Mouse (Mus musculus): Measurements from ENCODE around the gene Tmem259.

The Tmem259 gene

DNA sequence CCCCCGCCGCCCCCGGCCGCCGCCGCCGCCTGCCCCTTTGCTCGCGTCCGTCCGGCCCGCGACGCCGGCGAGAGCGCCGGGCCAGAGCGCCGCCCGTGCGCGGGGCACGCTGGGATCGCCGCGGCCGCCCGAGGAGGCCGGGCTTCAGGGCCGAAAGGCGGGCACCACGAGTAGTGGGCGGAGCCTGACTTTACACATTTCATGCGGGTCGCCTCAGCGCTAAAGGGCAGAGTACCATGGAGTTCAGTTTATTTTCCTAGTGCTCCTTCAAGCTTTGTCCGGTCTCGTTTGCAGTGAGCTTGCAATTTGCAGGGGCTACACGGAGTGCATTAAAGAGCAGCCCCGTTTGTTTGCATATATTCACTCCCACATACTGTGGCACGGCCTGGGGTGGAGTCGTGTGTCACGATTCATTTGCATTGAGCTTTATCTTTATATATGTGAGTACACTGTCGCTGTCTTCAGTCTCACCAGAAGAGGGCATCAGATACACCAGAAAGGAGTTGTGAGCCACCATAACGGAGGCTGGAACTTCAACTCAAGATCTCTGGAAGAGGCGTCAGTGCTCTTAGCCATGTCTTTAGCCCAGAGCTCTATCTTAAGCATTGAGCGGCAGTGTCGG, at the start of gene Tmem259:
TSS of gene Tmem259 (minus strand) at position 136 of the 622 bp plus-strand sequence.
- DNase-seq (ENCODE audit: low spot score) = peak; percentile 92

DNA sequence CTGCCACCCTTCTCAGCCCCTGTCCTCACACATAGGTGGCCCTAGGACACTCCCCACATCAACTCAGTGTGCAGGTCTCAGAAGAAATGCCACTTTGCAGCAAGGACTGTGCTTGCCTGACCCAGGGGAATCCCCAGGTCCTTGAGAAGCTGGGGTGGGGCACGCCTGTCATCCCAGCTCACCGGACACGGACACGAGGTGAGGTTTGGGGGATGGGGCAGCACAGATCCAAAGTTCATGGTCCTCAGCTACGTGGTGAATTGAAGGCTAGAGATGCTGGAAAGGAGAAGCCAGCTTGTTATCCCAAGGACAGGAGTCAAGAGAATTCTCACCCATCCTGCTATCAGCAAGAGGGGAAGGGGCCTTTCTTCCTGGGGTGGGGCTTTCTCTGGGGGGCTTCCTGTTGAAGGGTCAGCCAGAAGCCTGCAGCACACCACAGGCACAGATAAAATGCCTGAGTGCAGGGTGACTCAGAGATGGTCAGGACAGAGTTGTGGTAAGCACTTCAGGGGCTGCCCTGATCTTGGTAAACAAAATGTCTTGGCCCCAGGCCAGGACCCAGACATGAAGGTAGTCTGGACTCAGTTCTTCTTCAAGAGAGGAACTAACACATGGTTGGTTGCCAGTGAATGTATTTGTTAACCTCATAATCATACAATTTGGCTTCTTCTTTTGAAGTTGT, 48.8 kb upstream of the Tmem259 start:
- DNase-seq (ENCODE audit: low spot score) = no peak

DNA sequence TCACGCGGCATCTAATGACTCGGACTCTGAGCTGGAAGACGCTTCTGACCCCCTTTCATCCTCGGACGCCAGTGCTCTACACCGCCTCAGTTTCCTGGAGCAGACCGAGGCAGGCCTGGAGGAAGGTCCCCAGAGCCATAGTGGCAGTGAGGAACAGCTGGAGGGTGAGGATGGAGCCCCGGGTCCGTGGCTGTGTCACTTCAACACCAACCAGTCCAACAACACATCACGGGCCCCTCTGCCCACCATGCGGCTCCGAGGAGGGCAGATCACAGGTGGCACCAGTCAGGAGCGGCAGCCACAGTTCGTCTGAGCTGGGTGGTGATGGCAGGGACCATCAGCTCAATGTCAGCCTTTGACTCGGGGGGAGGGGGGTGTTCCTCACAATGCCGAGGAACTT, 46.6 kb upstream of the Tmem259 start:
- DNase-seq (ENCODE audit: low spot score) = no peak

DNA sequence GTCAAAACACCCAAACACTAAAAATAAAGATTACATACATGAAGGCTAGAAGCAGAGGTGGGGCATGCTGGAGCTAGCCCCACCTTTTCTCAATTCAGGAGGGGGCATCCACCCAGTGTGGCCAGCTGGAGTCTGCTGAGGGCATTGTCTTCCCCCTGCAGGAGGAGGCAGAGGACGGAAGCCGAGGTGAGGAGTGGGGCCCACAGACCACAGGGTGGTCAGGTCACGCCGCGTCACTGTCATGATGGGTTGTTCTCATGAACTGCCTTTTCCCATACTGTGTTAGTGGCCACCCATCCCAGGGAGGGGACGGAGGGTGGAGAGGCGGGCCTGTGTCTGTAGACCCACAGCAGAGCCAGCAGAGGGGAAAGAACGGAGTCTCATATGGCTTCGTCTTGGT, 46.1 kb upstream of the Tmem259 start:
- DNase-seq (ENCODE audit: low spot score) = no peak

- no peak for DNase-seq (ENCODE audit: low spot score)
Observed at GRCm38 (mm10) chr10:80028521-80028846, 44.4 kb upstream of the Tmem259 start.

DNA sequence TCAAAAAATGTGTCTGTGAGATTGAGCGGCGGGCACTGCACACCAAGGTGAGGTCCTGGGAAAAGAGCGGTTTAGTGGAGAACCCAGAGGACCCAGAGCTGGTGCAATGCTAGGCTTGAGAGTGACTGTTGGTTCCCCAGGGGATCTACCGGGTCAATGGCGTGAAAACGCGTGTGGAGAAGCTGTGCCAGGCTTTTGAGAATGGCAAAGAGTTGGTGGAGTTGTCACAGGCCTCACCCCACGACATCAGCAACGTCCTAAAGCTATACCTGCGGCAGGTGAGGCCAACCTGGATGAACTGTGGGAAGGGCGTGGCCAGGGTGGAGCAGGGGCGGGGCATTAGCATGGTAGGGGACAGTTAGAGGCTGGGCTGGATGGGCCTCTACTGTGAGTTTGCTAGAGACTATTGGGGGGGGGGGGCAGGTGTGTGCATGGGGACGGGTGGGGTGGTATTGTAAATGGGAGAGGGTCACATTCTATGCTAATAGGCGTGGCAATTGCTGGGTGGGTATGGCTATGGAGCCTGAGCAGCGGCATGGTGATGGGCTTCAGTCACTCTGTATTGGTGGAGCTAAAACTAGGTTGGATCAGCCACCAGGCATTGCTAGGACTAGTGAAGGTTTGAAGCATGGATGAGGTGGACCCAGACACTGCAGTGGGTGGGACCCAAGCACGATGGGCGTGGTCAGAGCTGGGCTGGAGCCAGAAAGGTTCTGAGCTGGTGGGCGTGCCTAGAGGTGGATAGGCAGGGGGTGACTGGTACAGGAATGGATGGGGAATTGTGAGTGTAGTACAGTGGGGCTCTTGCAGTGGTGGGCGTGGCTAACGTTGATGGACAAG, 43.8 kb upstream of the Tmem259 start:
- no peak for DNase-seq (ENCODE audit: low spot score)

GRCm38 (mm10) chr10:80025889-80026288, 41.8 kb upstream of the Tmem259 start:
- peak; percentile 65 for DNase-seq (ENCODE audit: low spot score)

GRCm38 (mm10) chr10:80025463-80025862, 41.3 kb upstream of the Tmem259 start:
- DNase-seq (ENCODE audit: low spot score) = no peak

DNA sequence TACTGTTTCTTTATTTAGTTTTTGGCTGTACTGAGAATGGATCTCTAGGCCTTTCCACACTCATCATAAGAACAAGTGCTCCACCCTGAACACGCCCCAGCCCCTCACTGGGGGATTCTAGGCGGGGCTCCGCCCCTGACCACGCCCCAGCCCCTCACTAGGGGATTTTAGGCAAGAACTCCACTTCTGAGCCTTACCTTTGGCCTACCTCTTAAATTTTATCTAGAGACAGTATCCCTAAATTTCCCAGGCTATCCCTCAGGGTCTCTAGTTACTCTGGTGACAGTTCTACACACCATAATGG, 40.9 kb upstream of the Tmem259 start:
- DNase-seq (ENCODE audit: low spot score) = no peak

- no peak for DNase-seq (ENCODE audit: low spot score)
Observed at GRCm38 (mm10) chr10:80024229-80025043, 40.3 kb upstream of the Tmem259 start.

- DNase-seq (ENCODE audit: low spot score) = no peak
Observed at GRCm38 (mm10) chr10:80023758-80024157, 39.6 kb upstream of the Tmem259 start.

- no peak for DNase-seq (ENCODE audit: low spot score)
Observed at GRCm38 (mm10) chr10:80022806-80023205, 38.7 kb upstream of the Tmem259 start.

GRCm38 (mm10) chr10:80022164-80022563, 38.0 kb upstream of the Tmem259 start:
- no peak for DNase-seq (ENCODE audit: low spot score)

DNA sequence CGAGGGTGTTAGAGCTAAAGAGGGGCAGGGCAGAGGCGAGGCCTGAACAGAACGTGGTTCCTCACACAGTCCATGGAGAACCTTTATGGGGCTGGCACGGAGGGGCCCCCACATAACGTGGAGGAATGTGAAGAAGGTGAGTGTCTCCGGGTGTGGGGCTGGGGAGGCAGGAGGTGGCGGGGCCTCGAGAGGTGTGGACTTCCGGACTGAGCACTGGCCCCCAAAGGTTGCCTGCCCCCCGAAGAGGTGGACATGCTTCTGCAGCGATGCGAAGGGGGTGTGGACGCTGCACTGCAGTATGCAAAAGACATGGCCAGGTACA, 37.2 kb upstream of the Tmem259 start:
- DNase-seq (ENCODE audit: low spot score) = no peak

DNA sequence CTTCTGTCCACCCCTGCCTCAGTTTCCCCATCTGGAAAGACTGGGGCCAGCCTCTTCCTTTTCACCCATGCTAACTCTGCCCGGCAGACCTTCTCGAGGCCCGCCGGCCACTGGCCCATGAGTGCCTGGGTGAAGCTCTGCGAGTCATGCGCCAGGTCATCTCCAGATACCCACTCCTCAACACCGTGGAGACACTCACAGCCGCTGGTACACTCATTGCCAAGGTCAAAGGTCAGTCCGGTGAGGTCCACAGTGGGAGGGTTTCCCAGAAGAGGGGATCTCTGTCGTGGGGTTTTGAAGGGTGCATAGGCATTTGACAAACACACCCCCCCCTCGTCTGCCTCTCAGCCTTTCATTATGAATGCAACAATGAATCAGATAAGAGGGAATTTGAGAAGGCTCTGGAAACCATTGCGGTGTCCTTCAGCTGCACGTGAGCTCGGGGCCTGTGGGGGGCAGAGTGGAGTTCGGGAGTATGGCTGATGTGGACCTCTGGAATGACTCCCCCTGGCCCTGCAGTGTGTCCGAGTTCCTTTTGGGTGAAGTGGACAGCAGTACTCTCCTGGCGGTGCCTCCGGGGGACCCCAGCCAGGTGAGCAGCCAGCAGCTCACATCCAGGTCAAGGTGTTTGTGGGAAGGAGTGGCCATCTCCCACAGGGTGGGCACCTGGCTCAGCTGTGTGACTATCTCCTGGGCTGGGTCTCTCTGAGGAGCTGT, 36.6 kb upstream of the Tmem259 start:
- DNase-seq (ENCODE audit: low spot score) = no peak

DNA sequence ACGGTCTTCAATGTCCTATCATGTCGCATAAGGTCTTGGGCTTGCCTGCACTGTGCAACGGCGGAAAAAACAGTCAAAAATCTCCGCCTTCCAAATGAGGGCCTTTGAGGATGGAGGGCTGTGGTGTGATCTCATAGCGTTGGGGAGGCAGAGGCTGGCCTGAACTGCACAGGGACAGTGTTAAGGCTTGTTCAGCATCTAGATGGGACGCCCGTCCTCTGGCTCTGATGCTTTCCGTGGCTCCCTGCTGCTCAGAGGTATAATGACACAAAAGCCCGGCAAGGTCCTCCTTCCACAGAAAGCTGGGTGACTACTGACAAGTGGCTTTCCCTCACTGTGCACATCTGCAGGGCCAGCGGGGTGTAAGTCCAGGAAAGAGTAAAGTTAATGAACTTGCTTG, 36.1 kb upstream of the Tmem259 start:
- no peak for DNase-seq (ENCODE audit: low spot score)

GRCm38 (mm10) chr10:80019471-80020131, 35.5 kb upstream of the Tmem259 start:
- DNase-seq (ENCODE audit: low spot score) = peak; percentile 73

DNA sequence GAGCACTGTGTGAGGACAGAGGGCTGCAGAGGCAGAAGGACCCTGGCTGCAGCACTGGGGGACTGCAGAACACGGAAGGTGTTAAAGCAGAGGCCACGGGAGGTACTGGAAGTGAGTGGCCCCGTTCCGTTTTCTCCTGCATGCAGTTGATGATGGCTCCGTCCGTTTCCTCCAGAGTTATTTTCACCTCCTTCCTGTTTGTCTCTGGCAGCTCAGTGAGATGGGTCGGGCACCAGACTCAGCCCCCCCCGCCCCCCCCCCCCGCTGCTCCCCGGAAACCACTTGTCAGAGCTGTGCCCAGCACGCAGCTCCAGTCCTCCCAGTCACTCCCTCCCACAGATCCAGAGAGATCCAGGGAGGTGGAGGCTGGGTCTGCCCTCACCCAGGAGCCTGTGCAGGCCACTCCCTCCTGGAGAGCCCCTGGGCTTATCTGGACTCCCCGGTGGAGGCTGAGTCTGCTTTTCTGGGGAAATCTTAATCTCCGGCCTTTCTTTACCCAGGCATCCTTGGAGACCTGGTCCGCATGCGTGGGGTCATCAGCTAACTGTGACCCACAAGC, 34.7 kb upstream of the Tmem259 start:
- DNase-seq (ENCODE audit: low spot score) = no peak

GRCm38 (mm10) chr10:80017771-80018170, 33.6 kb upstream of the Tmem259 start:
- DNase-seq (ENCODE audit: low spot score) = no peak

- DNase-seq (ENCODE audit: low spot score) = no peak
Observed at GRCm38 (mm10) chr10:80017361-80017760, 33.2 kb upstream of the Tmem259 start.

- DNase-seq (ENCODE audit: low spot score) = no peak
Observed at GRCm38 (mm10) chr10:80016931-80017330, 32.8 kb upstream of the Tmem259 start.
